Mouse (Mus musculus) hindbrain, embryonic 11.5 days (tissue): ENCODE measurements around the gene Kcnma1. TPM values are rescaled to one million over a fixed set of nuclear protein-coding genes. Genes with fewer than 3 reads are reported as not detected.

Source experiments
- ATAC-seq: fragments of 200-750 bp; cut with Nextera tagmentation; 2 replicates; pipeline ENCODE4 v1.8.0; 2017; ENCODE audit warnings: mild to moderate bottlenecking, moderate TSS enrichment, moderate library complexity; ENCODE audit not compliant: low FRiP score
- DNase-seq: peaks from one replicate; pipeline ENCODE4 v3.0.0-alpha.2; 2015; ENCODE audit warnings: low spot score
- H3K27ac ChIP-seq: fragments of 300-500 bp; sonication (generic); 2 replicates; pipeline ENCODE4 v1.5.1; 2014; ENCODE audit warnings: mild to moderate bottlenecking, low read depth, low read length
- H3K27me3 ChIP-seq: fragments of 300-500 bp; sonication (generic); 2 replicates; pipeline ENCODE4 v1.6.1; 2014; ENCODE audit warnings: mild to moderate bottlenecking, low read length, moderate library complexity, mixed read lengths; ENCODE audit not compliant: control insufficient read depth, insufficient read depth
- H3K36me3 ChIP-seq: fragments of 300-500 bp; sonication (generic); 2 replicates; pipeline ENCODE4 v1.6.1; 2014; ENCODE audit warnings: mild to moderate bottlenecking, low read length, moderate library complexity, mixed read lengths; ENCODE audit not compliant: control insufficient read depth, insufficient read depth
- H3K4me1 ChIP-seq: fragments of 300-500 bp; sonication (generic); replicated peaks from 2 replicates; pipeline ENCODE4 v1.6.1; 2014; ENCODE audit warnings: low read length, mixed read lengths; ENCODE audit not compliant: control insufficient read depth, insufficient read depth
- H3K4me2 ChIP-seq: fragments of 300-500 bp; sonication (generic); replicated peaks from 2 replicates; pipeline ENCODE4 v1.6.1; 2014; ENCODE audit warnings: mild to moderate bottlenecking, low read depth, low read length
- H3K4me3 ChIP-seq: fragments of 300-500 bp; sonication (generic); 2 replicates; pipeline ENCODE4 v1.5.1; 2014; ENCODE audit warnings: low read depth, low read length
- H3K9ac ChIP-seq: fragments of 300-500 bp; sonication (generic); 2 replicates; pipeline ENCODE4 v1.6.1; 2014; ENCODE audit warnings: low read depth, low read length
- H3K9me3 ChIP-seq: fragments of 300-500 bp; sonication (generic); 2 replicates; pipeline ENCODE4 v1.6.1; 2016; ENCODE audit warnings: low read length; ENCODE audit not compliant: control insufficient read depth
- WGBS: fragments of 180-500 bp; shearing (Covaris S2); extraction: QIAGEN DNeasy Blood & Tissue Kit; methylation state at CpG from one replicate; pipeline ENCODE4 v1.1.7; 2014; 5-methylcytosine and 5-hydroxymethylcytosine counted together
- polyA plus RNA-seq: library from polyadenylated mRNA; unstranded; fragments of >200 nt; fragmentation: Nextera tagmentation; extraction: Ambion mirVana; gene quantifications from 2 replicates; pipeline ENCODE4 v1.2.1, GENCODE M21; 2014

The Kcnma1 gene
- polyA plus RNA-seq, 1 experiment from 2014 or later = 1.8 TPM

- H3K27me3 ChIP-seq = no peaks in the 10 kb centered on the region
- 82% methylated on average over 4 of the region's 4 CpGs for WGBS
These were observed 6.4 kb upstream of the Kcnma1 start for GRCm38 (mm10) chr14:24020718-24021117.

GRCm38 (mm10) chr14:24009978-24010377, 4.3 kb downstream of the Kcnma1 start:
- DNase-seq (no peak), ATAC-seq (no peak)
- H3K4me2 ChIP-seq = no peak overlapping the region
- no peaks in the 10 kb centered on the region for H3K9me3 ChIP-seq
- no peak overlapping the region for H3K9ac ChIP-seq
- peaks cover 2% of the 10 kb centered on the region; the same call in 1 of the 2 replicates for H3K4me1 ChIP-seq
- H3K27ac ChIP-seq = no peak overlapping the region
- H3K27me3 ChIP-seq = peaks cover 9% of the 10 kb centered on the region; the same call in 1 of the 2 replicates
- H3K4me3 ChIP-seq = no peak overlapping the region
- 91% methylated on average over 1 of the region's 1 CpGs for WGBS
- H3K36me3 ChIP-seq = no peaks in the 10 kb centered on the region

More at GRCm38 (mm10) chr14:24020718-24021117, 6.4 kb upstream of the Kcnma1 start:
- ATAC-seq (no peak), DNase-seq (no peak)
- H3K4me1 ChIP-seq = no peaks in the 10 kb centered on the region
- no peak overlapping the region for H3K9ac ChIP-seq
- H3K36me3 ChIP-seq = no peaks in the 10 kb centered on the region
- H3K4me3 ChIP-seq = no peak overlapping the region
- no peak overlapping the region for H3K27ac ChIP-seq
- no peak overlapping the region for H3K4me2 ChIP-seq
- no peaks in the 10 kb centered on the region for H3K9me3 ChIP-seq

- Histone ChIP-seq H3K4me3 (no peak overlapping the region), H3K36me3 (no peaks in the 10 kb centered on the region), H3K9me3 (no peaks in the 10 kb centered on the region), H3K4me2 (no peak overlapping the region), H3K27ac (no peak overlapping the region), H3K27me3 (peaks cover 19% of the 10 kb centered on the region), H3K4me1 (peaks cover 6% of the 10 kb centered on the region; the same call in 1 of the 2 replicates), H3K9ac (no peak overlapping the region)
- ATAC-seq (no peak), DNase-seq (peak; percentile 87)
- 8% methylated on average over 7 of the region's 7 CpGs for whole genome bisulfite sequencing
These were observed 6.0 kb downstream of the Kcnma1 start for GRCm38 (mm10) chr14:24008252-24008651.

GRCm38 (mm10) chr14:24006276-24006675, 8.0 kb downstream of the Kcnma1 start:
- Histone ChIP-seq H3K36me3 (no peaks in the 10 kb centered on the region), H3K4me3 (no peak overlapping the region), H3K9me3 (no peaks in the 10 kb centered on the region), H3K9ac (no peak overlapping the region), H3K27me3 (peaks cover 29% of the 10 kb centered on the region), H3K4me2 (no peak overlapping the region), H3K4me1 (peaks cover 6% of the 10 kb centered on the region; the same call in 1 of the 2 replicates), H3K27ac (no peak overlapping the region)
- 83% methylated on average over 2 of the region's 2 CpGs for WGBS
- DNase-seq (no peak), ATAC-seq (no peak)

- H3K36me3 ChIP-seq = no peaks in the 10 kb centered on the region
- peak; percentile 82 for ATAC-seq
- H3K9ac ChIP-seq = peak overlapping the region; percentile 77
- H3K27ac ChIP-seq = peak overlapping the region; percentile 65
- H3K4me3 ChIP-seq = peak overlapping the region; percentile 77
- H3K9me3 ChIP-seq = no peaks in the 10 kb centered on the region
- H3K4me2 ChIP-seq = peak overlapping the region; percentile 96
- peaks cover 6% of the 10 kb centered on the region; the same call in 1 of the 2 replicates for H3K4me1 ChIP-seq
- DNase-seq = peak; percentile 76
- H3K27me3 ChIP-seq = peaks cover 29% of the 10 kb centered on the region
- WGBS = under 1% methylated on average over 59 of the region's 82 CpGs
These were observed 9.6 kb downstream of the Kcnma1 start for GRCm38 (mm10) chr14:24004471-24005271.

- Histone ChIP-seq H3K4me3 (peak overlapping the region; percentile 77), H3K4me1 (peaks cover 6% of the 10 kb centered on the region; the same call in 1 of the 2 replicates), H3K4me2 (peak overlapping the region; percentile 96), H3K9me3 (no peaks in the 10 kb centered on the region), H3K27me3 (peaks cover 29% of the 10 kb centered on the region), H3K36me3 (no peaks in the 10 kb centered on the region), H3K27ac (peak overlapping the region; percentile 65), H3K9ac (peak overlapping the region; percentile 77)
- peak; percentile 71 for DNase-seq
- ATAC-seq = peak; percentile 61
- WGBS = 1% methylated on average over 59 of the region's 85 CpGs
These were observed 10.6 kb downstream of the Kcnma1 start for GRCm38 (mm10) chr14:24003450-24004381.

- no peak overlapping the region for H3K4me2 ChIP-seq
These were observed 11.6 kb downstream of the Kcnma1 start for GRCm38 (mm10) chr14:24002647-24003046.

GRCm38 (mm10) chr14:23997912-23998311, 16.4 kb downstream of the Kcnma1 start:
- Histone ChIP-seq H3K4me1 (no peaks in the 10 kb centered on the region), H3K4me2 (no peak overlapping the region), H3K9ac (no peak overlapping the region), H3K27me3 (peaks cover 7% of the 10 kb centered on the region), H3K4me3 (no peak overlapping the region), H3K9me3 (no peaks in the 10 kb centered on the region), H3K36me3 (no peaks in the 10 kb centered on the region), H3K27ac (no peak overlapping the region)
- 79% methylated on average over 6 of the region's 6 CpGs for WGBS
- ATAC-seq (no peak), DNase-seq (no peak)

More at GRCm38 (mm10) chr14:24002647-24003046, 11.6 kb downstream of the Kcnma1 start:
- Histone ChIP-seq H3K4me1 (peaks cover 6% of the 10 kb centered on the region; the same call in 1 of the 2 replicates), H3K27me3 (peaks cover 29% of the 10 kb centered on the region), H3K4me3 (no peak overlapping the region), H3K9me3 (no peaks in the 10 kb centered on the region), H3K9ac (no peak overlapping the region), H3K36me3 (no peaks in the 10 kb centered on the region), H3K27ac (no peak overlapping the region)
- 50% methylated on average over 5 of the region's 5 CpGs for WGBS
- ATAC-seq = no peak
- no peak for DNase-seq
